Mouse (Mus musculus): Measurements from ENCODE around the gene Insig1.

Insig1 gene

DNA sequence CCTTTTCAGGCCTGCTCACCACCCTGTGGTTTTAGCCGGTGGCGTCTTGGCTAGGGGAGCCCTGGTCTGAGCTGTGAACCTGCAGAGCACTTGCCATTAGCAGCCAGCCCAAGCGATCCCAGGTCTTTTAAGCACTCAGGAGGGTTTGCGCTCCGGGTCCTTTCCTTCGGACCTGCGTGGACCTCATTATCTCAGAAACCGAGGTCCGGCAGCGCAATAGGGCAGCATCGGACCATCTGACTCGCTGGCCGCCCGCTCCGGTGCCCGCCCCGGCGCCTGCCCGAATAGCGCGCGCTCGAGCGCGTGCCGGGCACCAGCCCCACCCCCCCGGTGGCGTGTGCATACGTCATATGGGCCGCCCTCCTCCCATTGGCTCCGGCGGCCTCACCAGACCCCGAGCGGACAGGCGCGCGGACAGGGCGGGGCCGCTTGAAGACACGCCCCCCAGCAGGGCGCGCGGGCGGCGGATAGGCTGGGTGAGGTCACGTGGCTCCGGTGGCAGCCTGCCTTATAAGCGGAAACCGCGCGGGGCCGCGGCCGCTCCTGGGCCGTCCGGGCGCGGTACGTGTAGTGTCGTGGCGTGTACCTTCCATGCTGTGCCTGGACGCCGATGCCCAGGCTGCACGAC, at the start of gene Insig1:
Gene Insig1, plus strand, starts transcription at position 536 of the 628 bp plus-strand sequence.
- DNase-seq, result peak; percentile 98

- no peak for DNase-seq
These were observed 47.7 kb upstream of the Insig1 start for GRCm38 (mm10) chr5:28023452-28023851.

- DNase-seq, result no peak
These were observed 39.5 kb upstream of the Insig1 start for GRCm38 (mm10) chr5:28031577-28032236.

- no peak for DNase-seq
These were observed 38.3 kb upstream of the Insig1 start for GRCm38 (mm10) chr5:28032866-28033265.

- DNase-seq, result no peak
These were observed 37.9 kb upstream of the Insig1 start for GRCm38 (mm10) chr5:28033281-28033680.

DNA sequence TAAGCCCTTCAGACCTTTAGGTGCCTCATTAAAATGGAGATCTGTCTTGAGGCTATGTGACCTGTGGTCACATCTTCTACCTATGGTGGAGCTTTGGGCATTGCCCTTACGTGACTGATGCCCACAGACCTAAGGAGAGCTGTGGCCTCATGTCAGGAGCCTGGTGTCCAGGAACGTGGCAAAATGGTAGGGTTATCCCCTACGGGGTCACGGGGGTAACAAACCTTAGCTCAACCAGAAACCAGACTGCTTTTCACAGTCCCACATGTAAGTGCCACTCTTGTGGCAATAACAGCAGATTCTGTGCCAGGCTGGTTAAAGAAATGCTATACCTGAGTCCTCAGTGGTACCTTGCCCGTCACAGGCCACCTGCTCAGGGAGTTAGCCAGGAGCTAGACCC, 37.3 kb upstream of the Insig1 start:
- no peak for DNase-seq

DNA sequence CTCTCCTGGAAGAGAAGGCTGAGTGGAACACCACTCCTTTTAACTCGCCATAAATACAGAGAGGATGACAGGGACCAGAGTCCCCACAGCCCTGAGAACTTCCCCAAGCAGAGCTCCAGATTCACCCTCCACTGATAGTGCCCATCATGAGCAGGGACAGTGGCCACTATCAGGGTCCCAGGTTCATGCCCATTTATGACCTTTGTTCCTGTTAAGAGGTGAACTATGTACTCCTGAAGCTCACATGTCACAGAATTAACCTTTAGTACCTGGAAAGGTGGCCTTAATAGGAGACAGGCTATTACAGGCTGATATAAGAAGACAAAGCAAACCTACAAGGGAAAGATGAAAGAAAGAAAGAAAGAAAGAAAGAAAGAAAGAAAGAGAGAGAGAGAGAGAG, 35.2 kb upstream of the Insig1 start:
- no peak for DNase-seq

- DNase-seq, result no peak
These were observed 34.6 kb upstream of the Insig1 start for GRCm38 (mm10) chr5:28036518-28036917.

DNA sequence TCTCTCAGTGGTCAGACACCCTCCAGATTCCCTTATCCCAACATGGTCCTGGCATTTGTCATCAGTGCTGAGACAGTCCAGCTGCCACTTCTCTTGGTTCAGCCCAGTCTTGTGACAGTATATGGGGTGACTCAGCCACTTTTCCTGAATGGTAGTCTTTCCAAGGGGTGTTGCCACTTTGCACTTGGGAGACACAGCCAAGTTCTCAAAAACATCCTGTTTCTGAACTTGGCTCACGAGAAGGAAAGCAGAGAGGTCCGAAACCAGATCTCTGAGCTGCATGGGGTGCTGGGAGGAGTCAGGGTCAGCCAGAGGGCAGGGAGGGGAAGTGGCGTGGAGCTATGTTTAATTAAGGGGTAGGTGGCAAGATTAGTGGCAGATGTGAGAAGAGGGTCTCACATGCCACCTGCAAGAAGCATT, 34.0 kb upstream of the Insig1 start:
- peak; percentile 62 for DNase-seq

GRCm38 (mm10) chr5:28037639-28038038, 33.5 kb upstream of the Insig1 start:
- DNase-seq, result peak; percentile 69

- peak; percentile 82 for DNase-seq
These were observed 33.0 kb upstream of the Insig1 start for GRCm38 (mm10) chr5:28038115-28038514.

DNA sequence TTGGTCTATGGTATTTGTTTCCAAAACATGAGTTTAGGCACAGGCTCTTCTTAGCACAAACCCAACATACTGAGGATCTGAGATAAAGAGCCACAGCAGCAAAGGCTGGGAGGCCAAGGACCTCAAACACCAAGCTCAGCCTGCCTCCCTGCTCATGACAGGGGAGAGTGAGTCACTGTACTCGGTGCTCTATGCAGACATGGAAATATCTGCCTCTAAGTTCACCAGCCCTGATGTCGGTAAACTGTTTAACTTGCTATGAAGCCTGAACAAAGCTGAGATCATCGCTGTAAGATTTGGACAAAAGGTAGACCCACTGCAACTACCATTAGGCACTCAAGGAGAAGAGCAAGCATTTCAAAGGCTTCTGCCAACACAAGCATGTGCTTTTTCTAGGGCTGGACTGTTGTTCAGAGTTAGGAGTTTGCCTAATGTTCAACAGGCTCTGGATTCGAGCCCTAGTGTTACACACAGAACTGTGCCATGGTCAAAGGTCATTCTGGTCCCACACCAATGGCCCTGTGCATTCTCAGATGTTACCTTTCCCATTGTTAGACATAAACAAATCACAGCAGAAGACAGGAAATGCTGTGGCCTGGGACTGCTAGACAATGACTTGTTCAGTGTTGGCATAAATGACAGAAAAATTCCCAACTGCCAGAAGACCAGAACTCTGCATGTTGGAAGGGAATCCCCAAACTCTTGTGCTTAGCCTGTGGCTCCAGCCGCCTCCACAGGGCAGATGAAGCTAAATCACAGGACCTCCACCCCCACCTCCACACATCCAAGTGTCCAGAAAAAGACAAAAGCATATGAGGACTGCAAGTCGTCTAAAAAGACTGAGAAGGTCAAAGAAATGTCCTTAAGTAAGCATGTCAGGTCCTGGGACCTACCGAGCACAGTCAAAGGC, 31.2 kb upstream of the Insig1 start:
- DNase-seq, result no peak

GRCm38 (mm10) chr5:28040726-28041125, 30.4 kb upstream of the Insig1 start:
- no peak for DNase-seq

DNA sequence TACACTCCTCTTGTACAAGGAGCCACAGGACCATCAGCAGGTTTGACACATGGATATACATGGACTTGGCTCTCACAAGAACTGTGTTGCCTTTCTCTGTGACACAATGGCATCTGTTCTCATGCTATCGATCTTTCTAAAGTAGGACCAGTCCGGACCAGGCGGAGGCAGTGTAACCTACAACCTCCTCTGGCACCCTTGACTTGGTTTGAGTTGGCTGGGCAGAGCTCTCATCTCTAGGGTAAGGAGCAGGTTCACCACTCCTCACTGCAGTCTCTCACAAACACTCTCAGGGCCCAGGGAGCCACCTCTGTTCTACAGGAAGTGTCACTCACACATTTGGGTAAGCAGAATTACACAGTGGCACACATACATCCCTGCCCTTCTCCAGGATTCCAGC, 29.1 kb upstream of the Insig1 start:
- DNase-seq, result no peak

- no peak for DNase-seq
These were observed 28.4 kb upstream of the Insig1 start for GRCm38 (mm10) chr5:28042779-28043178.

DNA sequence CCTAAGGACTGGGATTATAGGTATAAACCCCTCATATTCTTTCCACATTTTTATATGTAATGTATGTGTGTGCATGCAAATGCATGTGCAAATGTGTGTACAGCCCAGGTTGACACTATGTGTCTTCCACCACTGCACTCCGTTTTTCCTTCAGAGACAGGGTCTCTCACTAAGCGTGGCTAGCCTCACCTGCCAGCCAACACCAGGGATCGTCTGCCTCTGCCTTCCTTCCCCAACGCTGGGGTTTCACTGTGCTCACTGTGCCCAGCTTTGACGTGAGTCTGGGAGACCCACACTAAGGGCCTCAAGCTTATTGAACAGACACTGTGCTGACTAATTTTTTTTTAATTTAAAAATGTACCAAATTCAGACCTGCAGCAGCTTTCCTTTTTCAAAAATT, 27.8 kb upstream of the Insig1 start:
- DNase-seq, result no peak

DNA sequence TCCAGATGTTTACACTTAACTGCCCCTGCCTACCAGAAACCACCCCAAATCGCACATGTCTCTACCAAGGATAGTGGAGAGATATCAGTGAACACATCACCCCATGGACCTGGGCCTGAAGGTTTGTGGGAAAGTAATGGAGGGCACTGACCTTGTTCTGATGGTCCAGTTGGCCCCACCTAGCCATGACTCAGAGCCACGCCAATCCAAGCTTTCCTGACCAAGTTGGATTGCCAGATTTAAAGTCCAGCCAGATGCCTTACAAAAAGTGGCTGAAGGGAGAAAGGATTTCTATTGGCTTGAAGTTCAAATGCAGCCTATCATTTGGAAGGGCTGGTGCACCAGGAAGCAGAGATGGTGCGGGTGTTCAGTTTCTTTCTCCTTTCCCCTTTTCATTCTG, 24.2 kb upstream of the Insig1 start:
- no peak for DNase-seq

DNA sequence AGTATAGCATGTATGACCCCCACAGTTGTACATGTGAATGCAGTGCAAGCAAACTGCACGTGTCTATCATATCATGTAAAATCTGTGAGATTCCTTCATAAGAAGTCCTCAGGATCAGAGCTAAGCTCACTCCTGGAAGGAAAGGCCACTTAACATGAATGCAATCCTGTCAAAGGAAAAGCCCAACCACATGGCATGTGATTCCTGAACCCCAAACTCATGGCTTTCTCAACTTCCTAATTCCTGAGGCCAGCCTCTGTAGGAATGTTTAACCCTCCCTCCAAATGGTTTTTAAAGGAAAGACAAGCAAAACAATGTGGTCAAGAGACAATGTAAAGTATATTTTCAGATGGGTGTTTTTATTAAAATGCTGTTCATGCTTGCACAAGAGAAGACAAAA, 23.2 kb upstream of the Insig1 start:
- DNase-seq, result no peak

GRCm38 (mm10) chr5:28055450-28055849, 15.7 kb upstream of the Insig1 start:
- no peak for DNase-seq

DNA sequence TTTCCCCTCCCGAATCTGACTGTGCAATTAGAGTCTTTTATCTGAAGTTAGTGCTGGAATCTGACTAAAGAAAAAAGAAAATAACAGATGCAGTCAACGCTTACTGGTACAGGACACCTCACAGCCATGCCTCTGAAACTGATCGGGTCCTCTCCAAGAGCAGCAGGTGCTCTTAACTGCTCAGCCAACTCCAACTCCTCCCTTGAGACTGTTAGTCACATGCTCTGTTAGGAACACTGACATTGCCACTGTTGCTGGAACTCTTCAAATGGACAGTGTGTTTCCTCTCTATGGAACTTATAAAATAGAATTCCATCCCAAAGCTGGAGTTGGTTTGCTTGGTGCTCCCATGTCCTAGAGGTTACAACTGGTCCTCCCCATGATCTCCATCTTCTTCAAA, 14.3 kb upstream of the Insig1 start:
- DNase-seq, result no peak

- peak; percentile 29 for DNase-seq
These were observed 10.7 kb upstream of the Insig1 start for GRCm38 (mm10) chr5:28060506-28060905.

DNA sequence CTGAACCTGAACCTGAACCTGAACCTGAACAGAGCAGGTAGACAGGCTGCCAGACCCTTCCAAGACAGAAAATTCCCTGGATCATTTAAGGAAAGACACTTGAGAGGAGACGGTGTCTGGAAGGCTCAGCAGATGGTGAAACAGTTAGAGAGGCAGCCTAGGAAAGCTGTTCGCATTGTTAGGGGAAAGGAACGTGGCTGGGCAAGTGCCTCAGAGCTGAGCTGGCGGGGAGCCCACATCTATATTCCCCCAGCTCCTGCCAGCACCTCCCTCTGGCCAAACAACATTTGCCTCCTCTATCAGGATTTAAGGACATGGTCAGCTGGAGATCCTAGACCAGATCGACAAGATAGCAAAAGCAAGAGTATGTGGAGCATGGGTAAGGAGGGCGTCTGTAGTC, 10.2 kb upstream of the Insig1 start:
- DNase-seq, result peak; percentile 35

DNA sequence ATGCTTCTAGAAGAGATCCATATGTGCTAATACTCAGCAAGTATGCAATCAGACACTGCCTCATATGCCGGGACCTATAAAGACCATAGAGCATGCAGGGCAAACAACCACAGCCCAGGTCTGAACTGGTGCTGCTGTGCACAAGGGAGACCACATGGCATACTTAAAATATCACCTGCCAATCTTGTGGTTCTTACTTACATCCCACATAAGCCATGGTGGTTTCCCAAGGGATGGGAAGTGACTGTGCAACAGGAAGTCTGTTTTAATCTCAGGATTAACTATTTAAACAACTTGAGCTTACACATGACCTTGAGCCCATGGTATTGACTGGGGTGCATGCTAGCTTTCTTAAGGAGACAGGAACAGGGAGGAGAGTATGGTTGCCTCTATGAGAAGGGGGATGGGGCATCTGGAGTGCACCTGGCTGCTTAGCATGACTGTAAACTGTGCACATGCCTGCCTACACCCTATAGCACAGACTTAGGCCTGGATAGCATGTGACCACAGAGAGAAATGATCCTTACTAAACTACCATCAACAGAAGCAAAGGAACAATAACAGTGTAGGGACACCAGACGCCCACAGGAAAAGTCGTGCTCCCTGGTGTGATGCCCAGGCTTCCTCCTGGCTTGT, 7.1 kb upstream of the Insig1 start:
- DNase-seq, result no peak

Data from lung, postnatal 14 days (tissue).